Mouse (Mus musculus): ENCODE measurements around the gene Tnxb.
"Not testable (repeated sequence)": the region's sequence is repeated elsewhere in the genome, so short reads cannot be mapped to it uniquely, and the experiment has no call there.

GRCm38 (mm10) chr17:34706476-34706875 is 36.1 kb downstream of the Tnxb start:
- not testable (repeated sequence) for TF ChIP-seq CTCF (IDR thresholded peaks at IDR 0.05); POLR2A (IDR thresholded peaks at IDR 0.05; ENCODE audit: insufficient read depth, low read depth, low read length); EP300 (IDR thresholded peaks at IDR 0.05; ENCODE audit: insufficient read depth, low read depth, low read length)

Data from heart, adult 2 months (tissue).